ENCODE assay signal across 9 mouse cellular contexts in genomic region chr6:134366366-134367351, GRCm38 (mm10). TPM values are rescaled to one million over a fixed set of nuclear protein-coding genes. Genes with fewer than 3 reads are reported as not detected.
DNase-seq lines count a peak whose midpoint lies in the region; ATAC-seq and TF ChIP-seq lines count a peak whose summit lies in the region.
"Had no signal": no experiment of that assay in that cellular context is flagged by ENCODE, and none has a peak within 500 bp of the region (broad histone marks: within the 10 kb centered on the region; RNA-seq: fewer than 3 reads in every experiment).

No protein-coding gene starts in this region.

- no peak for ATAC-seq in heart, embryonic 13.5 days (ENCODE audit: extremely low read depth, insufficient number of reproducible peaks, low FRiP score, low TSS enrichment)
- ATAC-seq in forebrain, embryonic 12.5 days (ENCODE audit: low FRiP score) = no peak
- no peak for ATAC-seq in intestine, postnatal 0 days

- no peaks in the 10 kb centered on the region for H3K27me3 ChIP-seq in heart, embryonic 13.5 days (replicated peaks)
- no peaks in the 10 kb centered on the region for H3K27me3 ChIP-seq in forebrain, embryonic 12.5 days
- H3K27me3 ChIP-seq in intestine, postnatal 0 days (replicated peaks; ENCODE audit: control insufficient read depth, insufficient read depth, low read length) = no peaks in the 10 kb centered on the region
- H3K27me3 ChIP-seq: neural tube, embryonic 12.5 days had no signal

- DNase-seq in lung, postnatal 25 days (ENCODE audit: low spot score) = peak; percentile 10
- no peak for DNase-seq in lung, adult 2 months
- peak; percentile 27 for DNase-seq in NIH3T3 (ENCODE audit: low read depth)
- peak; percentile 27 to 59 for DNase-seq in monocyte, adult 2 months (ENCODE audit: low read depth in 1 of 2, low spot score in 2 of 2)
- no peak for DNase-seq in ovary, postnatal 36 days (ENCODE audit: low spot score)

- H3K4me3 ChIP-seq in lung, adult 2 months (replicated peaks; ENCODE audit: extremely low read depth, low read depth, low read length) = no peak overlapping the region
- H3K4me3 ChIP-seq in heart, embryonic 13.5 days = no peak overlapping the region
- no peak overlapping the region for H3K4me3 ChIP-seq in forebrain, embryonic 12.5 days (replicated peaks)
- no peak overlapping the region for H3K4me3 ChIP-seq in intestine, postnatal 0 days (ENCODE audit: low read depth, low read length)
- H3K4me3 ChIP-seq: neural tube, embryonic 12.5 days had no signal

- H3K9me3 ChIP-seq in heart, embryonic 13.5 days = no peaks in the 10 kb centered on the region
- H3K9me3 ChIP-seq in forebrain, embryonic 12.5 days = no peaks in the 10 kb centered on the region
- no peaks in the 10 kb centered on the region for H3K9me3 ChIP-seq in intestine, postnatal 0 days (ENCODE audit: control insufficient read depth)
- H3K9me3 ChIP-seq: neural tube, embryonic 12.5 days had no signal

- no peak overlapping the region for H3K9ac ChIP-seq in heart, embryonic 13.5 days
- H3K9ac ChIP-seq in forebrain, embryonic 12.5 days = no peak overlapping the region
- no peak overlapping the region for H3K9ac ChIP-seq in intestine, postnatal 0 days (ENCODE audit: low read depth, low read length)
- H3K9ac ChIP-seq: neural tube, embryonic 12.5 days had no signal

- TF ChIP-seq POLR2A in lung, adult 2 months (IDR thresholded peaks at IDR 0.05; ENCODE audit: borderline replicate concordance, extremely low read depth, low read depth, low read length) = no peak

- no peaks in the 10 kb centered on the region for H3K36me3 ChIP-seq in heart, embryonic 13.5 days
- H3K36me3 ChIP-seq in forebrain, embryonic 12.5 days (replicated peaks) = no peaks in the 10 kb centered on the region
- no peaks in the 10 kb centered on the region for H3K36me3 ChIP-seq in intestine, postnatal 0 days (ENCODE audit: control insufficient read depth, insufficient read depth)
- H3K36me3 ChIP-seq: neural tube, embryonic 12.5 days had no signal

- TF ChIP-seq CTCF in lung, adult 2 months (IDR thresholded peaks at IDR 0.05; ENCODE audit: insufficient read depth, low read length) = no peak
- TF ChIP-seq CTCF in intestine, postnatal 0 days (IDR thresholded peaks at IDR 0.05; ENCODE audit: low read depth) = no peak

- no peak overlapping the region for H3K4me2 ChIP-seq in heart, embryonic 13.5 days
- H3K4me2 ChIP-seq in forebrain, embryonic 12.5 days = no peak overlapping the region
- no peak overlapping the region for H3K4me2 ChIP-seq in intestine, postnatal 0 days (replicated peaks; ENCODE audit: low read depth)
- H3K4me2 ChIP-seq: neural tube, embryonic 12.5 days had no signal

- peaks cover 4% of the 10 kb centered on the region for H3K4me1 ChIP-seq in lung, adult 2 months (ENCODE audit: control insufficient read depth, insufficient read depth, low read length)
- peaks cover 14% of the 10 kb centered on the region for H3K4me1 ChIP-seq in heart, embryonic 13.5 days
- no peaks in the 10 kb centered on the region for H3K4me1 ChIP-seq in forebrain, embryonic 12.5 days
- no peaks in the 10 kb centered on the region for H3K4me1 ChIP-seq in intestine, postnatal 0 days (replicated peaks; ENCODE audit: control insufficient read depth, insufficient read depth, low read length)
- H3K4me1 ChIP-seq: neural tube, embryonic 12.5 days had no signal

- WGBS in lung, adult 2 months = 36% methylated on average over 10 of the region's 10 CpGs
- WGBS in heart, embryonic 13.5 days = 54% methylated on average over 10 of the region's 10 CpGs
- WGBS in forebrain, embryonic 12.5 days = 69% methylated on average over 10 of the region's 10 CpGs
- WGBS in intestine, postnatal 0 days = 60% methylated on average over 10 of the region's 10 CpGs

- peak overlapping the region; percentile 48; the same call in 1 of the 2 replicates for H3K27ac ChIP-seq in heart, embryonic 13.5 days (replicated peaks)
- no peak overlapping the region for H3K27ac ChIP-seq in forebrain, embryonic 12.5 days
- no peak overlapping the region; the same call in 1 of the 2 replicates for H3K27ac ChIP-seq in intestine, postnatal 0 days (ENCODE audit: low read depth, low read length)
- H3K27ac ChIP-seq: neural tube, embryonic 12.5 days had no signal

RNA-seq across cellular contexts. Expression of gene Bcl2l14, which starts 29.5 kb away (rescaled TPM):
- 0.81 and 1.2 TPM in 2 replicates for polyA plus RNA-seq in lung, adult 2 months (2012; rRNA removed)
- polyA plus RNA-seq in heart, embryonic 13.5 days (2015; fragmentation: Nextera tagmentation; extraction: Ambion mirVana) = 0.41 and 0.48 TPM in 2 replicates
- 0.21 and 0.34 TPM in 2 replicates for polyA plus RNA-seq in forebrain, embryonic 12.5 days (2016; fragmentation: Nextera tagmentation; extraction: Ambion mirVana)
- 2.0 and 2.7 TPM in 2 replicates for polyA plus RNA-seq in intestine, postnatal 0 days (2015; fragmentation: Nextera tagmentation; extraction: Ambion mirVana)

Comparison
In these comparisons a context has a peak if more than half of its experiments do, and no peak if none do; other contexts are left out.
1. DNase-seq: peak in lung, postnatal 25 days (single experiment), NIH3T3 (single experiment) and monocyte, adult 2 months (2 of 2); none in lung, adult 2 months (single experiment) and ovary, postnatal 36 days (single experiment).